Mouse (Mus musculus) right cerebral cortex, postnatal 10 days (tissue): ENCODE measurements at regions not wholly inside any gene's neighbourhood (a gene's known extent, or its start where the extent isn't known, plus 50 kb on each side); places are given as distances from the start of the nearest gene placed in this dataset.

Experiments
- DNase-seq, 2 experiments: peaks; one replicate each; pipeline ENCODE4 v3.0.0; 2021; ENCODE audit warnings: low spot score in 2 of 2

DNA sequence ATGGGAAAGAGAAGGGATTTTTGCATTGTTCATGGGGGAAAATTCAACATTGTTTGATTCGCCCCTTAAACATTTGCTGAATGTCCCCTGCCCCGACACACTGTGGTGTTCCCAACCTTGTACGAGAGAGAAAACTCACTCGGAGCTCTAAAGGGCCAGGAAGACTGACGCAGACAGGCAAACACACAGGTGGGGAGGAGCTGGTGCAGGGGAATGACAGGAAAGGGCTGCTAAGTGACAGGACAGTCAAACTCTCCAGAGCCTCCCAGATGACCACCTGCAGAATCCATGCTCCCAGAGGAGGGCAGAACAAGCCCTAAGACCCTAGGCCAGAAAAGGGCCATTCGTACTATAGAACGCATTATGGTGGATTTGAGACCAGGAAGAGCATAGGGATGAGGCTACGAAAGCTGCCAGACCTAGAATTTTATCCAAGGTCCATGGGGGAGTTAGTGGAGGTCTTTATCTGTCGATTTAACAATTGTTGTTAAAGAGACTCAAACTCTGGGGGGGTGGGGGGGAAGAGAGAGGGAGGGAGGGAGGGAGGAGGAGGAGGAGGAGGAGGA, 94.6 kb upstream of the Pabpc6 start:
- DNase-seq: no peak

DNA sequence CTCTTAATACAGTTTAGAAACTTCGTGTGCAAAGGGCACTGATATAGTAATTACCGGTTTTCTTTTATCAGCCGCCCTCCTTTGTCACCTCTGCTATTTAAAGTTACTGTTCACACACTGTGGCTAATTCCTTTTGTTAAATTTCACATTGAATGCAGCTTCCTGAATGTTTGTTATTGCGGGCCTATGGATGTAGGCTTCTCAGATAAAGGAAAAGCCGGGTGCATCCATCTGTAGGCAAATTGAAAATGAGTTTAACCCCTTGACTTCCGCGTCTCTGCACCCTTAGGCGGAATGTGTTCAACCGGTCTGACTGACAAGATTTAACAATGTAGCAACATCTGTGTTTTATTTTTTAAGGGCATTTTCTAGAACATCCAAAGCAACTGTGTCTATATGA, 93.6 kb upstream of the Pabpc6 start:
- no peak for DNase-seq

DNA sequence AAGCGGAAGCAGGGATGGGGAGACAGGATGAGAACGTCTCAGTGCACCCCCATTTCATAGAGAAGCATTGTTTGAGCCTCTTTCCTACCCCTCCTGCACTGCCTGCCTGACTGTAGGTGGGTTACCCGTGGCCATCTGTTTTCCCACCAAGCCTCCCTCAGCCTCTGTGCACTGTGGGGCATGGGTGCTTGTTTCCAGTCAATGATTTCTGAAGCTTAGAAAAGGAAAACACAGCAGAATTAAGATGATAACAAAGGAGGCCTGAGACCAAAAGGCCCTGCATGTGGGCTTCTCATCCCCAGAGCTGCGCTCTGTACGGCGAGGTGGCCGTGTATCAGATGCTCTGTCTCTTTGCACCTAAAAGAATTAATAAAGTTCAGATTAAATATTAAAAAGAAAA, 92.9 kb upstream of the Pabpc6 start:
- no peak for DNase-seq

DNA sequence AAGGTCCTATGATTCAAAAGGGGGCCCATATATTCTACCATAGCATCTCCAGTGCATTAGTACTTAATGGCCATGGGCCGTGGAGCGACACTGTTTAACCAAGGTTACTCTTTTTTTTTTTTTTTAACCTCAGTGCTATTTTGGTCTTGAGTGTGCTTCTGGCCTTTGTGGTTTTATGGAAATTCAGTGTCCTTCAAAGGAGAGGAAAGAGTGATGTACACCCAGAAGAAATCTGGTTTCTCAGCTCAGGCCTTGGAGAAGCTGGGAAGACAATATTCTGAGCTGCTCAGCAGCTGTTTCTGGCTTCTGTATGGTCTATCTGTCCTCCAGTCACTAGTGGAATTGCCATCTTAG, 91.2 kb upstream of the Pabpc6 start:
- no peak for DNase-seq

DNA sequence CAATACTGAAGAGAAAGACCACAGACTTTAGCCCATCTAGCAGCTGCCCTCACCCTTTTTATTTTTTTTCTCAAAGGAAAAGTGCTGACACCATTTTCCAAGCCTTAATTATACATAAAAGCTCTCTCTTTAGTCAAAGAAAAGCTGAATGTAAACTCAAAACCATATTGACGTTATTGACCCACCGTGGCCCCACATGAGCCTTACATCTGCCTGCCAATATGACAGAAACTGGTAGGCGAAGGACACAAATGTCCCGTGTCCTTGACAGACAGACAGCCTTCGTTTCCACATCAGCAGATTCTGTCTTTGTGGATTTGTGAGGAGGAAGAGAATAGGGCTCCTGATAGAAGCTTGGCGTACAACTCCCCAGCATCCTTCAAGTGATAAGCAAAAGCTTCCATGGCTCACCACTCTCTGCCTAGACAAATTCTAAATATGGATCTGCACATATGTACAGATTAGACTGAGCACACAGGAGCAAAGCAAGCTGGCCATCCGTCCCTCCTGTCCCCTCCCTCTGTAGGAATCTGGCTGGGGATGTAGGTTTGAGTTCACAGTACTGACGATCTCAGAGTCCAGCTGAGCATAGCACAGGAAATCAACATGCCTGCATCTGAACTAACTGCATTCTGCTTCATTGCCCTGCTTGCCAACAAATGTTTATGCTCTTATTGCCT, 90.6 kb upstream of the Pabpc6 start:
- peak in 1 of 2 experiments; percentile 34 for DNase-seq

DNA sequence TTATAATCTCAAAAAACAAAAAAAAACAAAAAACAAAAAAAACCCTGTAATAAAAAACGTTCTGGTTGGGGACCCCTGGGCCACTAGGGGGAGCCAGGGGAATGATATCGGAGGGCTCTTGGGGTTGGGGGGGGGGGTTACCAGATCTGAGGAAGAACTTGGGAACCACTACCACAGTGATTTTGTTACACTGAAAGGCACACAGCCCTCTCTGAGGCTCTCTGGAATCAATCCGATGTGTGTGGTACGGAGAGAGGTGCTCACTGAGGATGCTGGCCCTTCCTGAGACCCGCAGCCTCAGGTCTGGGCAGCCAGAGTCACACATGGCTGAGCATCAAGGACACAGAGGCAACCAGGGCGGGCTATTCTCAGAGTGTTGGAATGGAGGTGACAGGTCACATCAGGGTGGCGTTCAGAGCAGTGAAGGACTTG, 89.9 kb upstream of the Pabpc6 start:
- DNase-seq: peak; percentile 38 to 67

DNA sequence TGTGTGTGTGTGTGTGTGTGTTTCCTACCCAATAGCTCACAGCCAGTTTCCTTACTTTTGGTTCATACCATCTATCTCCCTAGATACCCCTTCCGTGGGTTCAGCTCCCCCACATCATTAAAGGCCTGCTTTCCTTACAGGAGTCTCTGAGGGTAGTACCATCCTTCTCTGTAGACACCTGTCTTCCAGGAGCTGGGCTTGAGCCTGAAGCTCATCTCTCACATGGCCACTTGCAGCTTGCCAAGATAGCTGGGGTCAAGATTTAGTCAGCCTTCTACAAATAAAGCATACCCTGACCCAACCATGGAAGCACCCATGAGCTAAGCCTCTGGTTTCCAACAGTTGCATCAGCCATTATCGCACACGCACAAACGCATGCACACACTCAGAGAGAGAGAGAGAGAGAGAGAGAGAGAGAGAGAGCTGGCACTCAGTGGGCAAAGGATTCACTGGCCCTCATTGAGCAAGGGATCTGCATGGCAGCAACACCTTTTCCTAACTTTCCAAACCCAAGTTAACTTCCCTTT, 88.3 kb upstream of the Pabpc6 start:
- DNase-seq: no peak

DNA sequence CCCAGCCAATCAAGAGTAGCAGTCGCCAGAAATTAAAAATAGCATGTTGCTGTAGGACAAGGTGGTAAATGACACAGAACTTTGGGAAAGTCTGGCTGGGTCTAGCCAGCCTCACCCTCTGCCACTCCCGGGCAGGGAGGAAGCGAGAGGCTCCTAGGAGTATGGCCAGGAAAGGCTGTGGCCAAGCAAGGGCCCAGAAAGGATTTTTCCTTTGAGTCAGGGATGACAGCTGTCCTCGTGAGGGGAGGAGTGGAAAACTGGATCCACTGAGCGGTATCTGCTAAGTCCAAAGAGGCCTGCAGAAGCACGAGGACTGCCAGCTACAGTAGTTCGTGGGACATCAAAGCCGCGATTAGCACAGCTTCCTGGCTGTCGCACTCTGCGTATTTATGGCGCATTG, 87.2 kb upstream of the Pabpc6 start:
- no peak for DNase-seq

DNA sequence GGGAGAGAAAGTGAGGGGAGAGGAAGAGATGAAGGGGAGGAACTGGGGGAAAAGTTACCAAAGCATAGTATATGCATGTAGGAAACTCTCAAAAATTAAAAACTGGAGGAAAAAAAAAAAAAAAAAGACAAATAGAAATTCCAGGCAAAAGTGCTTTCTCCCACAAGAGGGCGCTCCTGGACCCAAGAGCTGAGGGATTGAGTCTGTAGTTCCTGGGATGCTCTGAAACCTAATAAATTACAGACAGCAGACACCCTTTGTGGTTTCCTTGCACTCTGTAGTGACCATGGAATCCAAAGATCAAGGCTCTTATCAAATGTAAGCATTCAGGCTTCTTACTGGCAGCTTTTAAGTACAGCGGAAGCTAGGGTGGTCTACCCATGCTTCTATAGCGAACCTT, 86.7 kb upstream of the Pabpc6 start:
- DNase-seq: peak; percentile 61 to 81

DNA sequence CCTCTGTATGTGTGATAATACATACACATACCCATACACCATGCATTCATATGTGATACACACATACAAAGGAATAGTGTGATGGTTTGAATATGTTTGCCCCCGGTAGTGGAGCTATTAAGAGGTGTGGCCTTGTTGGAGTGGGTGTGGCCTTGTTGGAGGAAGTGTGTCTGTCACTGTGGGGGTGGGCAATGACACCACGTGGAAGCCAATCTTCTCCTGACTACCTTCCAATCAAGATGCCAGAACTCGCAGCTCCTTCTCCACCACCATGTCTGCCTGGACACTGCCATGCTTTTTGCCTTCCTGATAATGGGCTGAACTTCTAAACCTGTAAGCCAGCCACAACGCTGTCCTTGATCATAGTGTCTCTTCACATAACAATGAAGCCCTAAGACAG, 86.1 kb upstream of the Pabpc6 start:
- no peak for DNase-seq

DNA sequence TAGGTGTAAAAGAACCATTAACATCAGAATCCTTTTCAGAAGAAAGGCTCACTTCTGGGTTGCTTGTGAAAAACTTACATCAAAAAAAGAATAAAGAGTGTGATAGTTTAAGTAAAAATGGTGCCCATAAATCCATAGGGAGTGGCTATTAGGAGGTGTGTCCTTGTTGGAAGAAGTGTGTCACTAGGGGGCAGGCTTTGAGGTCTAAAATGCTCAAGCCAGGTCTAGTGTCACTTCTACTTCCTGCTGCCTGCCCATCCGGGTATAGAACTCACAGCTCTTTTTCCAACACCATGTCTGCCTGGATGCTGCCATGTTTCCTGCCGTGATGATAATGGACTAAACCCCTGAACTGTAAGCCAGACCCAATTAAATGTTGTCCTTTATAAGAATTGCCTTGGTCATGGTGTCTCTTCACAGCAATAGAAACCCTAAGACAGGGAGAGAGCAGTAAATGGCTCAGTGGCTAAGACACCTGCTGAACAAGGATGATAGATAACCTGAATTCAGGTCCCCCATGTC, 85.4 kb upstream of the Pabpc6 start:
- no peak for DNase-seq

DNA sequence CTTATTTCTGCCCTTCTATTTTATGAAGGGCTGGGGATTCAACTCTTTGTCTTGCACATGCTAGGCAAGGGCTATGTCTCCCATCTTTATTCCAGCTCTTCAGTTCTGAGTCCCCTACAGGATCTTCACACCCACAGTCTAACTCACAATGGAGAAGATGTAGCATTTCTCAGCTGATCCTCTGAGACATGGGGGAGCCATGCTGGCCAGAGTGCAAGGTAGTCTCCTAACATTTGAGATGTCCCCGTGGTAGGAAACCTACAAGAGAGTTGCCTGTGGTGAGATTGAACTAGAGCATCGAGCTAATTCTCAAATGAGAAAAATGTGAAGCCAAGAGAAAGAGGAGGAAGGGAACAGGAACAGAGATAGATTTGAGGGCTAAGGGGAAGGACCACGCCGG, 83.3 kb upstream of the Pabpc6 start:
- DNase-seq: no peak

DNA sequence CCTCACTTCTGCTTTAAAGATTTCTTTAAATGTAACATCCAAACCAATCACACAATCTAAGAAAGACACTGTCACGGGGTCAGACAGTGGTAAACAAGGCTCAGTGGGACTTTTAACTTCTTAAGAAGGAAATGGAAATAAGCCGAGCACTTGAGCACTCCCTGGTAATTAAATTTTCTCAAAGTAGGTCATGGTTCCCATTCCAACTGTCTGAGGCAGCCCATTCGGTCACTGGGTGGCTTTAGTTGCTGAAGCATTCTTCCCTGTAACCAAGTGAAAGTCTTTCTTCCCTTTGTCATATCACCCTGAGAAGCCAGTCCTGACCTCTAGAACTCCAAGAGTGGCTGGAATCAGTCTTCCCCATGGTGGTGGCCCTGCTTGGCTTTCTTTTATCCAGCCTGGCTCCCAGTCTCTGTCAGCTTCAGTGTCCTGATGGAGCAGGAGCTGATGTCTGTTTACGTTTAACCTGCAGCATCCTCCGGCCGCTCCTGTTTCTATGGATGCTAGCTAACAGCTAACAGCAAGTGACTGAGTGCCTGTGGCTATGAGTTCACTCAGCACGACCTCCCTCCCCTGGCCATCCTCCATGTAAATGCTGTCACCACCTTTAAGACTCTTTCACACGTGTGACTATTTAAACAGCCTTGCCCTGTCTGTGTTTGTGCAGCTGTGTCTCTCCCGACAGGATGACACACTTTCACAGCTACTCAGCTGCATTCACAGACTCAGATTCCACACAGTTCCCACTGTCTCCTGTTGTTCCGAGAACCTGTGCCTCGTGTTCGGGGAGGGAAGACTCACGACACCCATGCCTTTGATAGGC, 82.0 kb upstream of the Pabpc6 start:
- no peak for DNase-seq

DNA sequence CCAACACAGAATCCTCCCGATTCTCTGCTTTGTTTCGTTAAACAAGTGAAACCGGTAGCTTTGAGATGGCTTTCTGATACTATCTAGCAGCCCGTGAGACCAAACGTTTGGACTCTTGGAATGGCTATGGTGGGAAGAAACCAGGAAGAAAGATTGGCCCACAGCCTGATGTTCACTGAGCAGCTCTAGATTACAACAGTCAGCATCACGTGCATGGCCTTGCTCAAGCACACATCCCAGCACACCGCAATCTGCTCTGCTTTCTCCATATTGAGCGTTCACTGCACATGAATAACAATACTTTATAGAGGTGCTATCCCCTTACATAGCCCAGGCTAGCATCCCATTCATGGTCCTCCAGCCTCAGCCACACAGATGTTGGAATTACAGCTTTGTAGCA, 80.5 kb upstream of the Pabpc6 start:
- no peak for DNase-seq

DNA sequence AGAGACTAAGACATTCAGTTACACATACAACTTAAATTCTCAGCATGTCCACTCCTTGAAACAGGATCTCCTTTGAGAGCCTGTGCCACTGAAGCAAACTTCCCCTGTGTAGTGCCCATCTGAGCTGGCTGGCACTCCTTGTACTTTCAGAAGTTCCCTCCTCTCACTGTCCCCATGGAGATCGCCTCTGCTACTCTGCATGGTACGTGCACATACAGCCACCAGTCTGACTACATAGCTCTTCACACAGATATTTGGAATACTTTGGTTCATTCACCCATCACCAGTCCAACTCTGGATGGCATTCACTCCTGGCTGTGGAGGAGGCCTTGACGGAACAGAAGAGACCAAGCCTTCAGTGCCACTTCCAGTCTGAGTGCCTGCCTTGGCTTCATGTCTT, 79.8 kb upstream of the Pabpc6 start:
- no peak for DNase-seq

DNA sequence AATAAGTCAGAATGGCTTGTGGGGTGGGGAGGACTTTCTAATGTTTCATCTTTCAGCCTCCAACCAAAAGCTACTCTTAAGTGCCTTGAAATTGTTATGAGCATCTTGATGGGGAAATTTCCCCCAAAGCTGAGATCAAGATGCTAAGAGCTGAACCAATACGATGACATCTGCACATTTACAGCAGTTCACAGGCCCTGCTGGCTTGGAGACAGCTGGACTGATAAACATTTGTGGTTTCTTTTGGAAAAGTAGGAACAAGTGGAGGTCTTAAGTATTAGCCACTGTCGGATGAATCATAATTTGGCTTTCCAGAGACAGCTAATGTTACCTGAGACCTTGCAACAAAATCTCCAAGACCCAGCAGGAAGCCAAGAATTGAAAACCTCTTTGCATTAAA, 78.4 kb upstream of the Pabpc6 start:
- no peak for DNase-seq

DNA sequence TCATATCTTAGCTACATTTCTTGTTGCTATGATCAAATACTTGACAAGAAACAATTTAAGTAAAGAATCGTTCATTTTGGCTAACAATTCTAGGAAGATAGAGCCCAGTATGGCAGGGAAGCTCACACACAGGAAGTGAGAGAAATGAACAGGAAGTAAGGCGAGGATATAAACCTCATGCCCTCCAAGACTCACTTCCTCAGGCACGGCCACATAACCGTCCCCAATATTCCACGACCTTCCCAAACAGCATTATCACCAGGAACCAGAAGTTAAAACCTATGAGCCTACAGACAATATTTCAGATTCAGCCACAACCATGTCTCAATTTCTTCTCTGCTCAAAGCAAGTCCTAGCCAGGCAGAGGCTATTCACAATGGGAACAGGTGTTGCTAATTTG, 73.8 kb upstream of the Pabpc6 start:
- DNase-seq: no peak

DNA sequence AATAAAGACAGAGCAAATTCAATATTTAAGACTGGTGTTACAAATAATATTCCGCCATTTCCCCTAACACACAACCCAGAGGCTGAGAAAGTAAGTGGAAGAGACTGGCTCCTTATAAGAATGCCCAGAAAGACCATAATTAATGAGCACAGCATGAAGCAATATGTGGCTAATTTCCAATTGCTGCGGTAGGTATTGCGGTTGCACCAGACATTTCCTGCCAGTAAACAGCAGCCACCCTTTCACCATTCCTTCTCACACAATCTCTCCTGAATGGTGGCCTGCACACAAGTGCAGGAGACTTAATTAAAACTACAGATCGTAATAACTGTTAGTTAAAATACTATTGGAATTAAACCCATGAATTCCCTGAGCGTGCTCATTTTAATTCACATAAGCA, 71.8 kb upstream of the Pabpc6 start:
- no peak for DNase-seq

DNA sequence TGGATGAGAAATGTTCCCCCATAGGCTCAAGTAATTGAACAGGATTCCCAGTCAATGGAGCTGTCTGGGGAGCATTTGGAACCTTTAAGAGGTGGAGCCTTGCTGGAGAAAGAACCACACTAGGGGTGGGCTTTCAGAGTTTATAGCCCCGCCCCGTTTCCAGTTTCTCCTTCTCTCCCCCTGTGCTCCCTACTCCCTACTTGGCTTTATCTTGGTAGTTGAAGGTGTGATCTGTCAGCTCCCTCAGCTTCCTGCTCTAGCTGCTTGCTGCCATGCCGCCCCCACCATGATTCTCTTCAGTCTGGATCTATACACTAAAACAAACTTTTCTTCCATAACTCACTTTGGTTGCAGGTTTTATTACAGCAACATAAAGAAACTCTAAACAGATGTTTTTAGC, 59.5 kb upstream of the Pabpc6 start:
- no peak for DNase-seq

DNA sequence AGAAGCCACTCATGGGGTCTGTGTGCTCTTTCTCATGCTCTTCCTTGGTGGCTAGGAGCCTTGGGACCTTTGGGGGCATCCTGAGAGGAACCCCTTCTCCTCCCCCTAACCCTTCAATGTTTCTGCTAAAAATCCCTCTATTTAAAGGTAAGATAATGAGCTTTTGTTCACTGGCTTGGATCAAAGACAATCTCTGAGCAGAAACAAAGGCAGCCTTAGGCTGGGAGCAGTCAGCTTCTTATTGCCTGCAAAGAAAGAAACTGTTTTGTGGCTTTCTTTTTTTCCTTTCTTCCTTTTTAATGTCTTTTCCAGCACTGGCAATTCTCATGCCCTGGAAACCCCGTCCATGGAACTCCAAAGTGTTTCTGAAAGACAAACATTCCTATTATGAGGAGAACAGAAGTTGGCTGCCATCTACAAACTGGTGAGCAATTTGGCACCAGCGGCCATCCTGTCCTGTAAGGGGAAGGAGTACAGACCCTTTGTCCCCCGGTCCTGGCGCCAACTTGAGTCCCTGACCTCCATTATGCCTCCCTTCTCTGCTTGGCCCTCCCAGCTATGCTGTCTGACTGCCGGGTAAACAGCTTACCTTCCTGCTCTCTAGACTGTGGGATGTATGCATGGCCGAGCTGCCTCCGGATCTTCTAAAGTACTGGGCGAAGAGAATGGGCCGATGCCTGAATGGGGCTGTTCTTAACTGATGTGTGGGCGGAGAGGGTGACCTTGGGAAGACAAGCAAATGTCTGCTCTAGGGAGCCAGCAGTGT, 56.4 kb upstream of the Pabpc6 start:
- DNase-seq: peak; percentile 86 to 87

DNA sequence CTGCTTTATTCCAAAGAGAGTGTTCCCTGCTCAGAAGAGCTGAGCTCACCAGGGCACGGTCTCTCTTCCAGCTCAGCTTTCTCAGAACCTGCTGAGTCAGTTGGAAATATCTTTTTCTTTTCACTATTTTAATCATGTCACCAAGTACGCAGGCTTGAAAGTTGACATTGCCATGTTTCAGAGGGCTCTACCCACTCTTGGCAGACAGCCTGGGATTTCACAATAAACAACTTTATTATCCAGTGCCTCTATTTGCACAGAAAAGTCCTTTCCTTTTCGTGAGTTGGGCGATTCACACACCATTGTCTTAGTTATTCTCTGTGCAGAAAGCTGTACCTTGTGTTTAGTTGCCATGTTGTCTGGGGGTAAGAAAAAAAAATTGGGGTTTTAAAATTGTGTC, 54.0 kb upstream of the Pabpc6 start:
- no peak for DNase-seq

DNA sequence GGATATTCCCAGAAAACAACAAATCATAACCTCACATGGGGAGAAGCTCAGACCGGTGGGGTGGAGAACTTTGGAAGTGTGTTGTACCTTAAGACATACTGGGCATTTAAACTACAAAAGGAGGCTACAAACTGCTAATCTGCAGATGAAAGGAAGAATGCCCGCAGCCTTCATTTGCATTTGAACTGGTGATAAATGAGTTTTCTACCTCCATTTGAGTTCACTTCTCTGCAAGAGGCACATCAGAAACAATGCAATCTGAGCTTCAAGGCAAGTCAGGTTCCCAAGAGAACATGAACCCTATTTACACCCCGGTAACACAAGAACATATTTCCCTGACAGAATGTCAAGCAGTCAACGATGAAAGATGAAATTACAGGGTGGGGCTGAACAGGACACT, 53.2 kb upstream of the Pabpc6 start:
- DNase-seq: no peak
